Mouse (Mus musculus): ENCODE measurements at regions not wholly inside any gene's neighbourhood (a gene's known extent, or its start where the extent isn't known, plus 50 kb on each side); places are given as distances from the start of the nearest gene placed in this dataset.
"Not testable (repeated sequence)": the region's sequence is repeated elsewhere in the genome, so short reads cannot be mapped to it uniquely, and the experiment has no call there.

GRCm38 (mm10) chr12:79995521-79996094, 117.2 kb downstream of the Zfp36l1 start:
- no peak for ATAC-seq (replicated peaks; ENCODE audit: low FRiP score, poor library complexity, severe bottlenecking)

DNA sequence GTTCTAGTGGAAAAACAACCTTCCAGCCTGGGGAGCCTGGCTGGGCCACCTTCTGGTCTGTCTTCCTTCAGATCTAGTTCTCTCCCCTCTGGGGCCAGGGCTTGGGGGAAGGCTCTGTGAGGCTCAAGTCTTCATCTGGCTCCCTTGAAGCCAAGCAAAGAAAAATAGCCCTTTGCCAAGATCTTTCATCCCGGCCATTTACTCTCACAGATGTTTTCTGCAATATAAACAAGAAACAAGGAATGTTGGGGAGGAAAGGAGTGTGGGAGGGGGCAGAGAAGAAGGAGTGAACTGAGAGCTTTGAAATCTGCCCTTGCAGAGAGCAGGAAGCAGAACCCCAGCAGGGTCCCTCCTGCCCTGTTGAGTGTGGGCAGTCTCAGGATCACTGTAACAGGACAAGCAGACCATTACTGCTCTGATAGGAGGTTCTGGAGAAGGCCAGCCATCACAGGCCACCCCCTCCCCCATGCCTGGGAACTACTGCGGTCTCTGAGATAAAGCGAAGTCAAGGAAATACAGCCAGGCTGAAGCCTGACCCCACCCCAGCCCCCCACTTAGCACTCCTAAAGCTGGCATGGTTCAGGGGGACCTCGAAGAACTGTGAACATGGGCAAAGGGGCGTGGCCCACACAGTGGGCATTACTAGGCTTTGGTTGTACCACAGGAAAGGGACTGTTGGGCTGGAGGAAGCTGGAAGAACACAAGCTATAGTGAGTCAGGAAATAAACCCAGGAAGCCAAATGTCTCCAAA, 118.8 kb downstream of the Zfp36l1 start:
- ATAC-seq (replicated peaks; ENCODE audit: low FRiP score, poor library complexity, severe bottlenecking), result no peak

DNA sequence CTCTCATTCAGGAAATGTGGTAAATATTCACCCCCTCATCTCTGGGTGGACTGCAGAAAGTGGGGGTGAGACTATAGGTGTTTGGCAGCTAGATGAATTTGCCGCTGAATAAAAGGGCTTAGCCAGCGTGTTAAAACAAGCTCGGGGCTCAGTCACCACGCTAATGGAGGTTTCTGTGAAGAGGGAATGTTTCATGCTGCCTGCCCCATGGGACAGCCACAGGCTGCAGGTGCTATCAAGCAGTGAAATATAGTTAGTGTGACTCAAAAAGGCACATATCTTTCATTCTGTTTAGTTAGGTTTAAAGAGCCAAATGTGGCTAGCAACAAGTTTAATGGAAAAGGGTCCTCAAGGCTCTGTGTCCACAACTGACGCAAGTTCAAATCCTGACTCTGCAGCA, 121.5 kb downstream of the Zfp36l1 start:
- no peak for ATAC-seq (replicated peaks; ENCODE audit: low FRiP score, poor library complexity, severe bottlenecking)

- no peak for ATAC-seq (replicated peaks; ENCODE audit: low FRiP score, poor library complexity, severe bottlenecking)
Observed at GRCm38 (mm10) chr12:79990751-79991150, 122.1 kb downstream of the Zfp36l1 start.

- ATAC-seq (replicated peaks; ENCODE audit: low FRiP score, poor library complexity, severe bottlenecking), result no peak
Observed at GRCm38 (mm10) chr12:79989582-79990110, 123.2 kb downstream of the Zfp36l1 start.

DNA sequence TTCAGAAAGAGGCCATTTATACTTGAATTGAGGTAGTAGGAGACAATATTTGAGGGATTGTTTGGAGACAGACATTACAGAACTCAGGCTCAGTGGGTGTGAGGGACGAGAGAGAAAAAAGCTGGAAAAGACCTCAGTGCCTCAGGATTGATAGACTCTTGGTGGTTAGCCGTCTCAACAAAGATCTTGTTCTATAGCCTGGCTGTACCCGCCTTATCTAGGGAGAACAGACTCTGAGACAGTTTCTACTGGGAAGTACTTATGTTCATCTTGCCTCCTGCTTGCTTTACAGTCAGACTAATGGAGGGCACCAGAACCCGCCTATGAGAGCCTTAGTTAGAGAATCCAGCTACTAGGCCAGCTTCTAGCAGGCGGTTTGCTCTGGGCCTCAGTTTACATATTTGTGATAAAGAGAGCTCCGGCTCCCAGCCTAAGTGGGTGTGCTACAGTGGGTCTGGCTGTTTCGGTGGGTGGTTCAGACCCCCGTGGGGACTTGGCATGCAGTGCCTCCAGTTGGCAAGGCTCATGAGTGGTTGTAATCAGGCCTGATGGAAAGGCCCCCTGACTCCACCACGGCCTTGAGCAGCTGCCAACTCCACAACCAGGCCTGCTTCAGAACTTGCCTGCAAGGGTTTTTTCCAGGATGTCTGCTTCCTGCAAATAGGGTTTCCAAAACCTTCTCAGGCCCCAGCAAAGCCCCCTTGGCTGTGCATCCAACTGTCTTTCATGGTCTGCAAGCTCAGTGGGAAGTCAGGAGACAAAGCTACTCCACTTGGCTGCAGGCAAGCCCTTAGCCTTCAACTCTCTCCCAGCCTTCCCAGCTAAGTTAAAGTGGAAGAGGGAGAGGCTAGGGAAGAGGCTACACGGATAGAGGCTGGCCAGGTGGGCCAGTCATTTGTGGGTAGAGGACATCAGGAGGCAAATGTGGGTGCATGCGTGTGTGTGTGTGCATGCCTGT, 124.1 kb downstream of the Zfp36l1 start:
- peak; percentile 74 for ATAC-seq (replicated peaks; ENCODE audit: low FRiP score, poor library complexity, severe bottlenecking)

GRCm38 (mm10) chr12:79986241-79986976, 126.4 kb downstream of the Zfp36l1 start:
- ATAC-seq (replicated peaks; ENCODE audit: low FRiP score, poor library complexity, severe bottlenecking), result no peak

DNA sequence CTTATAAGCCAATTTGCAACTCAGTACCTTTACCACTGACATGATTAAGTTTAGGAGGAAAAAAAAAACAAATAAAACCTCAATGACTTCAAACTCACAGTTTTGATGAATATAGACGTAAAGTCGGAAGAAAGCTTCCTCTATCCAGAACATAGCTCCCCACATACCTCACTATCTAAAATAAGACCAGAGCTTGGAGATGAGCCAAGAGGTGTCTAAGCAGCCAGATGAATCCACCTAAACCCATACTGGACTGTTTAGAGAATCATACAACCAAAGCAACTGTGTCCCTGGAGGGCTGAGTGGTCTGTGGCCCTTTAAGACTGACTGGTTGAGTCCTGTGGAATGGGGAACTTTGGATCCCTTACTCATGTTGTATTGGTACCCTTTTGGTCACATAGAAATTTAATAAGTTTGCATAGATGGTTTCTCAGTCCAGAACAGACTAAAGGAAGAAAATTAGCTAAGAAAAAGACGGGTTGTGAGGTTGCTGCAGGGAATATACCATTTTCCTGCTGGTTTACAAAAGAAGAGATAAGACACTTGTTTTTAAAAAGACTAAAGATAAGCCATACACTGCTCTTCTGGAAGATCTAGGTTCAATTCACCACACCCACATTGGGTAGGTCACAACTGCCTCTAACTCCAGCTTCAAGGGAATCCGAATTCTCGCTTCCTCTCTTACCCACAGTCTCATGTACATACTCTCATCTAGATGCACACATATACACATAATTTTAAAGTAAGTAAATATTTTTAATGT, 127.6 kb downstream of the Zfp36l1 start:
- ATAC-seq (replicated peaks; ENCODE audit: low FRiP score, poor library complexity, severe bottlenecking), result no peak

DNA sequence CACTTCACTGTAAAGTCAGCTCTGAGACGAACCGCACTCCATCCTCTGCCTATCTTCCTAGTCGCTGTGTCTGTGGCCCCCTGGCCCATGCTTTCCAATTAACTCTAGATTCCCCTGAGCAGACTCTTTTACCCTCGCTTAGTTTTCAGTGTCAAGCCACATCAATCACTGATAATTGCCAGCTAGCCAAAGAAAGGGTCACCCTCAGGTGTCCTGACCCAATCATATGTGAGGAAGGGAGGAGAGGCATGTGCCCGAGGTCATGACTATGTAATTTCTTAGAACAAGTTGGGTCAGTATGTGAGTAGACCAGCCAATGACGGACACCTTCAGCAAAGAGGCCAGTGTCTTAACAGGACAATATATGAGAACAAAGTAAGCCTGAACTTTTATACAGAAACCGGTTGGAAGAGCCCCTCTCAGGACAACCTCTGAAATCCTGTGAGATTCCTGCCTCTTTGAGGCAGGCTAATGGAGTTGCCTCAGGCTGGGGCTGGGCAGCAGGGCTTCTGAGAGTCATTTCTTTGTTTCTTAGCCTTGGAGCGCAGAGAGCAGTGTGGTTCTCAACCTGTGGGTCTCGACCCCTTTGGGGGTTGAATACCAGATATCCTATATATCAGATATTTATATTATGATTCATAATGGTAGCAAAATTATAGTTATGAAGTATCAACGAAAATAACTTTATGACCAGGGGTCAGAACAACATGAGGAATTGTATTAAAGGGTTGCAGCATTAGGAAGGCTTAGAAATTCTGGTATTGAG, 128.6 kb downstream of the Zfp36l1 start:
- ATAC-seq (replicated peaks; ENCODE audit: low FRiP score, poor library complexity, severe bottlenecking), result no peak

DNA sequence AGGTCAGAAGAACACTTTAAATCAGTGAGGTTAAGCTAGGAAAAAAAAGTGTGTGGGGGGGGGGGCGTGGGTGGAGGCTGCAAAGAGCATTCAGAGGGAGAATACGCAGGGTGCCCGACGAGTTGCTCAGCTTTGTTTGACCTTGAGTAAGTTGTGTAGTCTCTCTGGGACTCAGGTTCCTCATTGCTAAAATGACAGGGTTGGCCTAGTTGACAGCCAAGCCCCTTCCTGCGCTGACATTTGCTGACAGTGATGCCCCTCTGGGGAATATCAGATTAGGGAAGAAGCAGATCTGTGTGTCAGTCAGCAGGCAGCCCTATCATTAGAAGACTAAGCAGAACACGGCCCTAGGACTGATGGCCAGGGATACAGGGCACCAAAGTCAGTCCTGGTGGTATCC, 129.6 kb downstream of the Zfp36l1 start:
- ATAC-seq (replicated peaks; ENCODE audit: low FRiP score, poor library complexity, severe bottlenecking), result no peak

- ATAC-seq (replicated peaks; ENCODE audit: low FRiP score, poor library complexity, severe bottlenecking), result not testable (repeated sequence)
Observed at GRCm38 (mm10) chr12:79982497-79982896, 130.3 kb downstream of the Zfp36l1 start.

- ATAC-seq (replicated peaks; ENCODE audit: low FRiP score, poor library complexity, severe bottlenecking), result no peak
Observed at GRCm38 (mm10) chr12:79980711-79981110, 132.1 kb downstream of the Zfp36l1 start.

- ATAC-seq (replicated peaks; ENCODE audit: low FRiP score, poor library complexity, severe bottlenecking), result no peak
Observed at GRCm38 (mm10) chr12:79977136-79977535, 135.7 kb downstream of the Zfp36l1 start.

GRCm38 (mm10) chr12:79975466-79976239, 137.2 kb downstream of the Zfp36l1 start:
- no peak for ATAC-seq (replicated peaks; ENCODE audit: low FRiP score, poor library complexity, severe bottlenecking)

DNA sequence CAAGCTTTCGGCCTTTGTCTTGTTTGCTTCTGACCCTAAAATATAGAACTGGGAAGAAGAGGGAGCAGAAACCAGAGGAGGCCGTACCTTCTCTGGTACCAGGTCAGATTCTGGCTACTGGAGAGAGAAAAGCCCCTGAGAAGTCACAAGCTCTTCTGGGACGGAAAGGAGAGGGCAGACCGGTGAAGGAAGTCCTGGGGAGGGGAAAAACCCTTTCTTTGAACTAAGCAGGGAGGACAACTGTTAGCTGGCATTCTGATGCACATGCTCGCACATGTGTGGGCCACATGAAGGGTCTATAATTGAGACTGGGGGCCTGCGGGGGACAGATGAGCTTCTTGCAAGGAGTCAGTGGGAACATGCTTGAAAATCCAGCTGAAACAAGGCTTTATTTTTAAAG, 137.8 kb downstream of the Zfp36l1 start:
- no peak for ATAC-seq (replicated peaks; ENCODE audit: low FRiP score, poor library complexity, severe bottlenecking)

GRCm38 (mm10) chr12:79974530-79974929, 138.3 kb downstream of the Zfp36l1 start:
- no peak for ATAC-seq (replicated peaks; ENCODE audit: low FRiP score, poor library complexity, severe bottlenecking)

GRCm38 (mm10) chr12:79973566-79974230, 139.1 kb downstream of the Zfp36l1 start:
- ATAC-seq (replicated peaks; ENCODE audit: low FRiP score, poor library complexity, severe bottlenecking), result no peak
